Mouse (Mus musculus) left cerebral cortex, adult 2 months (tissue): ENCODE results near the gene Sar1a. TPM values are rescaled to one million over a fixed set of nuclear protein-coding genes. Genes with fewer than 3 reads are reported as not detected.
A peak's percentile ranks its signal among the peaks of the same experiment; 100 is the strongest.

Experiments
- DNase-seq, 2 experiments: peaks; one replicate each; pipeline ENCODE4 v3.0.0; 2021 to 2022; ENCODE audit warnings: low spot score in 2 of 2, mixed read lengths in 1 of 2; ENCODE audit errors: extremely low spot score in 1 of 2
- H3K27ac ChIP-seq: fragments of 200-600 bp; 2 replicates; pipeline ENCODE4 v1.8.1; 2022
- H3K4me3 ChIP-seq: fragments of 200-600 bp; 2 replicates; pipeline ENCODE4 v1.8.1; 2022
- CTCF ChIP-seq: fragments of 200-600 bp; IDR thresholded peaks from 2 replicates; pipeline ENCODE4 v1.8.1; 2022; ENCODE audit warnings: antibody characterized with exemption, mild to moderate bottlenecking, moderate library complexity
- intact Hi-C: fragments of 180-260 bp; cut with DNase I; formaldehyde crosslinking; loops from one replicate; pipeline ENCODE4 v1.15.1; 2025
- total RNA-seq, 2 experiments: library from RNA; stranded (reverse); gene quantifications; 2 replicates each; pipeline ENCODE4 v1.2.3; 2021

The Sar1a gene
- total RNA-seq, 2 experiments from 2014 or later, result 122 to 126 TPM

DNA sequence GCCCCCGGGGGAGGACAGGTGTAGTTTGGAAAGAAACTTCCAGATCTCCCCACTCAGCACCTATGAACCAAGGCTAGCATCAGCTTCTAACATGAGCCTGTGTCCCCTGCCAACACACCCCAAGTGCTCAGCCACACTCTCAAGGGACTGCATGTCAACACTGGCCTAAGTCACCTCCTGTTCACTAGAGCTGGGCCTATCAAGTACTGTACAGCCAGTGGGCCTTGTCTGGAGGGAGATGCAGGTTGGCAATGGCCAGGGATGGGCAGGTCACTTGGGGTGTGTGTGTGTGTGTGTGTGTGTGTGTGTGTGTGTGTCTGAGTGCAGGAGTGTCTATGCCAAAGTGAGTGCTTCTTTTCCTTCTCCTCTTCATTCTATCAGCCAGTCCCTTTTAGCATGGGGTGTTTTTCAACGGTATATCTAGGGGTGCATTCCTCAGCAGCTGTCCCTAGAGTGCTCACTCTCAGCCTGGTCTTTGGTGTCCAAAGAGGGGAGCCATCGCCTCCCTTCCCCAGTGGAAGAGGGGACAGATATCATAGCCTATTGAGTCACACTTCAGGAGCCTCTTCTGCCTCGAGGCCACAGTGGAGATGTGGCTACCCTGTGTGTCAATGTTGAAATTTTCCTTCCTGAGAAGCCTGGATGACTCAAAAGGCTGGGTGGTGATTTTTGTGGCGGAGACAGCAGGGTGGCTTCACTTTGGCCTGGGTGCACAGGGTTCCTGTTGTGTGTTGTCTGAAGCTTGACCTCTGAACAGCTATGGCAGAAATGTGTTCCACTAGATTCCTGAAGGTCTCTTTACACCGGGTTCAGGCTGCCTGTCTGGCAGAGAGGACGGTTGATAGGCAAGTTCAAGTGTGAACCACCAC, 36.1 kb downstream of the Sar1a start:
- Histone ChIP-seq H3K4me3 (no peak overlapping the region), H3K27ac (no peak overlapping the region)
- no peak for DNase-seq
- no peak for TF ChIP-seq CTCF
- intact Hi-C loops, result no loop called here

DNA sequence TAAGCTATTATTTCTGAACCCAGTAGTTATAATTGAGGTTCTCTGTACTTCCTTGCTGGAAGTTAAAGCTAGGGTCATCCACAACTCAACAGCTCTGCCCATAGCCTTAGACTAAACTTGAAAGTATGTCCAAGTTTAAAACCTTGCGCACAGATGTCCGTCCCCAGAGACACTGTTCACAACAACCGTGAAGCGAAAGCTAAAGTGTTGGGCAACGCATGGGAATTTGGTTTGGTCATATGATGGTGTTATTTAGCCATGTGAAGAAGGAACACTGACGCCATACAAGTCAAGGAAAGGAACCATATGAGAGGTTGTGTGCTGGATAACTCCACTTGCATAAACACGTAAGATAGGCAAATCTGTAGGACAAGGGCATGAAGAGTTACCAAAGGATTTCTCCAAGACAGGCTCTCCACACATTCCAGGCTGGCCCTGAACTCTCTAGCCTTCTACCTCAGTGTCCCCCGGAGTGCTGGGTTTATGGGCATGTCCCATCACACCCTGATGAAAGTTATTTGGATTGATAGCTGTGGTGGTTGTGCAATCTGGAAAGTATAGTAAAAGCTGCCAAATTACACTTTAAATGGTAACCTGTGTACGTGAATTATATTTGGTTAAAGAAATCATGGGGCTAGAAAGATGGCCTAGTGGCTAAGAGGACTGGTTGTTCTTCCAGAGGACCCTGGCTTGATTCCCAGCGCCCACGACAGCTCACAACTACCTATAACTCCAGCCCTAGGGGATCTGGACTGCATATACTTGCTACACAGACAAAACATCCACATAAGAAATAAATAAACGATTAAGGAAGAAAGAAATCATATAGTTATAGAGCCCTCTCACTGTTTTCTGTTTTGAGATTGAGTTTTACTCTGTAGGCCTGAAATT, 37.6 kb downstream of the Sar1a start:
- no peak for DNase-seq
- Histone ChIP-seq H3K27ac (no peak overlapping the region), H3K4me3 (no peak overlapping the region)
- intact Hi-C loops, result no loop called here
- TF ChIP-seq CTCF, result no peak

DNA sequence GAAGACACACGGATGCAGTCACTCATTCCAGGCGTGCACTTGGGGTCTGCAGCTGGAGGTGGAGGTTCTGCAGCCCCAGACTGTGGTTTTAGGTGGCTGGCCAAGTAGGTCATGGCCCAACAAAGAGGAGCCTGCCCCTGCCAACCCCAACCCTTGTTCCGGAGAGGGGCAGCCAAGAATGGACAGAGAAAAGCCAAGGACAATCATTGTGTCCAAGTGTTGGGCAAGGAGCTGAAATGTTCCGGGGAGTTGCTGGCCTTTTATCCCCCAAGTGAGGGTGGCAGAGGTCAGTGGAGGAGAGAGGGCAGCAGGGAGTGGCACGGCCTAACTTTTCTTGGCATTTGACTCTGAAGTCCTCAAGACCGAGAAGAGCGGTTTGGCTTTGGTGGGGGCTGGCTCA, 40.2 kb downstream of the Sar1a start:
- no peak for TF ChIP-seq CTCF
- no peak for DNase-seq
- Histone ChIP-seq H3K27ac (no peak overlapping the region), H3K4me3 (no peak overlapping the region)
- intact Hi-C loops, result no loop called here

DNA sequence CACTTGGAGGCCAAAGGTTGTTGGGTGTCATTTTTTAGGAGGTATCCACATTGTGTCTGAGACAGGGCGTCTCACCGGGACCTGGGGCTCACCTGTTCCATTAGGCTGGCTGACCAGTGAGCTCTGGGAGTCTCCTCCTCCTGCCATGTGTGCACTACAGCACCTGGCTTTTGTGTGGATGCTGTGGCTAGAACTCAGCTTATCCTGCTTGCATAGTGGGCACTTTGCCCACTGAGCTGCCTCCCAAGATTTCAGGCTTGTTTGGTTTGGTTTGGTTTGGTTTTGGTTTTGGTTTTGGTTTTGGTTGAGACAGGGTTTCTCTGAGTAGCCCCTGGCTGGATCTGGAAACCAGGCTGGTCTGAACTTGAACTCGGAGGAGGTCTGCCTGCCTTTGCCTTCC, 42.1 kb downstream of the Sar1a start:
- no peak for DNase-seq
- Histone ChIP-seq H3K4me3 (no peak overlapping the region), H3K27ac (no peak overlapping the region)
- no peak for TF ChIP-seq CTCF
- intact Hi-C loops, result no loop called here

DNA sequence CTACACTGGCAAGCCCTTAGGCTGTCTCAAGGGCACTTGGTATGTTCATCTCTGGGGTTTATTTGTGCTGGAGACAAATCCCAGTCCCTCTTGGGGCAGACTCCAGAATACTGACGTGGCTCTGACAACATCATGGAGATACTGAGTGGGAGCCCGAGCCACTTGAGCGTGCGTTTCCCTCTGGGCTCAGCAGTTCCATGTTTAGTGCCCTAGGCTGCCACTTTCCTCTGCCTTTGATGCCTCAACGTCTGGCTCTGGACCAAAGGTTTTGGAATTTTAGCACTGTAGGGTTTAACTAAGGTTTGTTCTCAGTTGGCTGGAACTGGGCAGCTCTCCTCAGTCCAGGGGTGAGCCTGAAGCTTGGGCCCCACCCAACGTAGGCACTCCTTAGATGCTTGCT, 43.2 kb downstream of the Sar1a start:
- no peak overlapping the region for H3K4me3 ChIP-seq
- H3K27ac ChIP-seq, result no peak overlapping the region
- intact Hi-C loops, result no loop called here
- TF ChIP-seq CTCF, result no peak
- no peak for DNase-seq

DNA sequence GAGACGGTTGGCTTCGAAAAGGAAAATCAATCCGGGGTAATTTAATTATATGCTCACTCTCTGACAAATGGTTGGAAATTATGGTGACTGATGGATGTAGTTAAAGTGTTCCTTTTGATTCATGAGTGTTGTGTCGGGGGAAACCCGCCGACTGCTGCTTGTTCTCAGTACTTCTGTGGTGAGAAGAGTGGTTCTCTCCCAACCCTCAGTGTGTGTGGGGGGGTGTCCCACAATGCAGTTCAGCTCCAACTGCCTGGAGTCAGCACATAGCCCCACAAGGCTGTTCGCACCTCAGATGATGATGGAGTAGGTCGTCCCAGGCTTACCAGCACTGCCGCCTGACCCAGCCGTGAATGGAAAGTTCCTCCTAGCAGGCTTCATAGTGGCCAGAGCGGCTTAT, 49.1 kb downstream of the Sar1a start:
- DNase-seq, result no peak
- intact Hi-C loops, result no loop called here
- no peak overlapping the region for H3K27ac ChIP-seq
- no peak for TF ChIP-seq CTCF
- no peak overlapping the region for H3K4me3 ChIP-seq

DNA sequence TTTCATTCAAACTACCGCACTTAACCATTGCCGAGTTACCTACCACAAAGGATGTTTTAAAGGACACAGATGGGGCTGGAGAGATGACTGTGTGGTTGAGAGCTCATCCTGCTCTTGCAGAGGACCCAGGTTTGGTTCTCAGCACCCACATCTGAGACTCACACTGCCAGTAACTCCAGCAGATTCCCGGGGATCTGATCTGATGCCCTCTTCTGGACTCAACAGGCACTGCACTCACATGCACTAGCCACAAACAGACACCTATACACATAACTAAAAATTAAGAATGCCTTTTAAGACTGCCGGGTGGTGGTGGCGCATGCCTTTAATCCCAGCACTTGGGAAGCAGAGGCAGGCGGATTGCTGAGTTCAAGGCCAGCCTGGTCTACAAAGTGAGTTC, 50.1 kb downstream of the Sar1a start:
- no peak for TF ChIP-seq CTCF
- no peak for DNase-seq
- intact Hi-C loops, result no loop called here
- H3K27ac ChIP-seq, result no peak overlapping the region
- H3K4me3 ChIP-seq, result no peak overlapping the region

DNA sequence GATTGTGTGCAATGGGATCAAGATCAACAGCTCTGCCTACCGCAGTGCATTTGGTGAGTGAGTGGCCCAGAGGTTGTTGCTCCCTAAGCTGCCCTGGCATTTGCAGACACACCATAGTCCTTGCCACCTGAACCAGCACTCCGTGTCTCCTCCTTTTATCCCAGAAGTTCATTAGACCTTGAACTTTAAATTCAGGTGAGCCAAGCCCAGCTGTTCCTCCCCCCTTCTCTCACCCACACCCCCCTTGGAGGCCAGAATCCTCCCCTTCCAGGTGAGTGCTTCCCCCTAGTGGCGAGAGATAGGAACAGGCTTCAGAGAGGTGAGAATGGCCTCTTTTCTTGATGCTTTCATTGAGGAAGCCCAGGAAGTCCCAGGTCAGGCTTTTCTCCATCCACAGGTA, 54.3 kb downstream of the Sar1a start:
- intact Hi-C loops, result no loop called here

DNA sequence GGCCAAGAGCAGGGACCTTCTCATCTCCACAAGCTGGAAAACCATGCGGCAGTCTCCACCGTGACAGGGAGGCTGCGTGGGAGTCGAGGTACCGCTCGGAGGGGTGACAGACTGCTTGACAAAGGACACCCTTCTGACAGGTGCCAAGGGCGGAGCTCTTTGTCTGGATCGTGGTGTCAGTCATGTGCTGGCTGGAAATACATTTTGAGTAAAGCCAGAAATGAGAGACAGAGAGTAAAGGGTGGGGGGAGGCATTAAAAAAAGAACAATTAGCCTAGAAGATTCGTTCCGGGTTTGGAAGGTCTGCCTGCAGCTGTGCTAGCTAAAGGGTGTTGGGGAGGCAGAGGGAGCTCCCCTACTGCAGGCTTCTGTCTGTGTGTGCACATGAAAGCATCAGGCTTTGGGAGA, 56.6 kb downstream of the Sar1a start:
- TF ChIP-seq CTCF, result no peak
- intact Hi-C loops, result no loop called here
- peak; percentile 24 to 51 for DNase-seq
- no peak overlapping the region for H3K27ac ChIP-seq
- H3K4me3 ChIP-seq, result no peak overlapping the region

More for the DNA sequence above, 54.3 kb downstream of the Sar1a start:
- no peak for DNase-seq
- TF ChIP-seq CTCF, result peak; percentile 72
- H3K4me3 ChIP-seq, result no peak overlapping the region
- H3K27ac ChIP-seq, result no peak overlapping the region

DNA sequence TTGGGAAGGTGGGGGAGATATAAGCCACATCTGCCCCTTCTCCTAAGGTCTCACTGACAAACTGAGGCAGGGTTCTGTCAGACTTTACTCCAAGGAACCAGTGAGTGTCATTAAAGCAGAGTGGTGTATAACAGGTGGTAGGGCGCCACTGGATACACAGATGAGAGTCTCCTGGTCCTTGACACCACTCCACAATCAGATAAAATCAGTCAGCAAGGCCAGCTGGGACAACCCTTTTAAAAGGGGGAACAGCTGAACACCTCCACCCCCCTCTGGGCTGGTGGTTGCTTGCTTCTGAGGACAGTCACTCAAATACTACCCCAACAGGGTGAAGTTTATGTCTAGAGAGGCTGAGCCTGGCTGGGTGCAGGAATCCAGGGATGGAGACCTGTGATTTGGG, 57.4 kb downstream of the Sar1a start:
- no peak for TF ChIP-seq CTCF
- Histone ChIP-seq H3K27ac (no peak overlapping the region), H3K4me3 (no peak overlapping the region)
- intact Hi-C loops, result no loop called here
- DNase-seq, result no peak

DNA sequence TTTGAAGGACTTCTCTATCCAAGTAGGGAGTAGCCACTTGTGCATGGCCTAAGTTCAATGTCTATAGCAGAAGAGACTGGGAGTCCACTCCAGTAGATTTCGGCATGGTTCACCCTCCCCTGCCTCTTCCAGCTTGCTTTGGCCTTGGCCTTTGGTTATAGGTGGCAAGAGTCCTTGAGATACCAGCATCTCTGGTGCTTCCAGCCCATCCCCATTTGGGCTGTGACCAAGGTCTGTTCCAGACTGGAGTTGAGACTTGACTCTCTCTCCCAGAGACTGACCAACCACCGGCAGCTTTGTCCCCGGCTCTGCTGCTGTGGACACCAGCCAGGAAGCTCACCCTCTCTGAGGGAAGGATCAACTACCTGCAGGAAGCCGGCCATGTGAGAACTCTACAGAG, 58.0 kb downstream of the Sar1a start:
- Histone ChIP-seq H3K4me3 (no peak overlapping the region), H3K27ac (no peak overlapping the region)
- DNase-seq, result no peak
- TF ChIP-seq CTCF, result no peak
- intact Hi-C loops, result no loop called here

DNA sequence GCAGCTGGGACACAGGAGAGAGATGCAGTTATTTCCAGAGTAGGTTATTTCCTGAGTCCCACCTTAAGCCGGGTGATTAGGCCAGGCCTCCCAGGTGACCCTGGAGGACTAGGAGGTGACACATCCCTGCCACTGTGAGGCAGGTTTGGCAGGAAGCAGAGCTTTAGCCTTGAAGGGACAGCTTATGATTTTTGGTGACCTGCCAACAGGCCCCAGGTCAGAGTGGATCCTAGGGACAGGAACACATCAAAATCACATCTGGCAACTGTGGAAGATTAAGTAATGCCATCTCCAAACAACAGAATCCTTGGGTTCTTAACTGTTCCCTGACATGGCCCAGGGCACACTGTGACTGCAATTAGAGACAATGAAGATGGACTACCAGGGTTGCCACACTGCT, 61.2 kb downstream of the Sar1a start:
- intact Hi-C loops, result no loop called here
- no peak for DNase-seq
- Histone ChIP-seq H3K4me3 (no peak overlapping the region), H3K27ac (no peak overlapping the region)
- no peak for TF ChIP-seq CTCF
